Comparison of ENCODE assay signal across 19 mouse cellular contexts in the genomic region with DNA sequence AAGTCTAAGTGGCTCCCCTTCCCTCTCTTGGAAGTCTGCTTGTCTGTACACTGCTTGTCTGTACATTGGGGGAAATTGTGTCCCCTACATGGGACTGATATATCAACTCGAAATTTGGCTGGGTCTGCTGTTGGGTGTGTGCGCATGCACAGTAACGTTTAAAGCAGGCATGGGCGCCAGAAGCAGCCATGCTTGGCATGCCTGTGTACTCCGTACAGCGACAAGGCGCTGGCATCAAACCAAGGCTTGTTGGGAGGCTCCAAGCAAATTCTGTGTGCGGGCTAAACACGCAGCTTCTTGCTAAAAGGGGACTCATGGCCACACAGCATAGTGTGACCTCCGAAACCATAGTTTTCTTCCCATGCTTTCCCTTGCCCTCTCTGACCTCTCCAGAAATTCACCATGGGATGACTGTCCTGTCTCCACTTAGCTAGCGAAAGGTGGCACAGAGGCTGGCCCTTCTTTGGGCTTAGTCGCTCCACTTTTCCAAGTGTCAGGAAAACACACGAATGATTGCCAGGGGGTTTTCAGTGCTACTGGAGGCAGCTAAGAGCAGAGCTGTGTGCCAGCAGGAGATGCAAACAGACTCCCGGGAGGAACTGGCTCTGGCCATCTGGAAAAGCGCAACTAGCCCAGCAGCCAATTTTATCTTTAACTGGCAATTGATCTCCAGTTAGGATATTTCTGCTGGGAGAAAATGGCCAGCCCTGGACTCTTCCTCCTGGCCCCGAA. TPM values are rescaled to one million over a fixed set of nuclear protein-coding genes. Genes with fewer than 3 reads are reported as not detected.
DNase-seq lines count a peak whose midpoint lies in the region; ATAC-seq lines count a peak whose summit lies in the region.
"Had no signal": no experiment of that assay in that cellular context is flagged by ENCODE, and none has a peak within 500 bp of the region (broad histone marks: within the 10 kb centered on the region; RNA-seq: fewer than 3 reads in every experiment).

No protein-coding gene starts in this region.

- ATAC-seq in intestine, embryonic 16.5 days: no peak
- ATAC-seq: activated CD4-positive, CD25-positive, alpha-beta regulatory T cell, adult 4 months; inflammation-experienced regulatory T-cells, adult 6 months had no signal

- no peaks in the 10 kb centered on the region for H3K4me1 ChIP-seq in intestine, embryonic 16.5 days (ENCODE audit: control insufficient read depth, insufficient read depth, low read length)
- H3K4me1 ChIP-seq: embryonic facial prominence, embryonic 15.5 days; stomach, embryonic 15.5 days had no signal

- no peak overlapping the region for H3K27ac ChIP-seq in intestine, embryonic 16.5 days (ENCODE audit: low read length)
- H3K27ac ChIP-seq: embryonic facial prominence, embryonic 15.5 days; stomach, embryonic 15.5 days had no signal

- no peak overlapping the region for H3K4me3 ChIP-seq in intestine, embryonic 16.5 days (ENCODE audit: low read length)
- H3K4me3 ChIP-seq: embryonic facial prominence, embryonic 15.5 days; myocyte; stomach, embryonic 15.5 days had no signal

- no peak overlapping the region for H3K4me2 ChIP-seq in intestine, embryonic 16.5 days (ENCODE audit: low read depth, low read length)
- H3K4me2 ChIP-seq: embryonic facial prominence, embryonic 15.5 days; stomach, embryonic 15.5 days had no signal

- no peaks in the 10 kb centered on the region for H3K27me3 ChIP-seq in intestine, embryonic 16.5 days (replicated peaks; ENCODE audit: control insufficient read depth, insufficient read depth, low read length)
- H3K27me3 ChIP-seq: embryonic facial prominence, embryonic 15.5 days; stomach, embryonic 15.5 days had no signal

- no peaks in the 10 kb centered on the region for H3K36me3 ChIP-seq in intestine, embryonic 16.5 days (ENCODE audit: control insufficient read depth, insufficient read depth, low read length)
- H3K36me3 ChIP-seq: embryonic facial prominence, embryonic 15.5 days; stomach, embryonic 15.5 days had no signal

- intact Hi-C loops in heart, postnatal 10 days (cut with DNase I): no loop called here
- intact Hi-C loops in heart, postnatal 36 days (cut with DNase I): no loop called here
- intact Hi-C loops in left cerebral cortex, postnatal 14 days (cut with DNase I): no loop called here

- H3K9ac ChIP-seq in intestine, embryonic 16.5 days (ENCODE audit: low read depth, low read length): no peak overlapping the region
- H3K9ac ChIP-seq: embryonic facial prominence, embryonic 15.5 days; stomach, embryonic 15.5 days had no signal

- peak; percentile 49 to 50 for DNase-seq in heart, postnatal 10 days
- no peak for DNase-seq in heart, postnatal 36 days
- DNase-seq in left cerebral cortex, postnatal 14 days (ENCODE audit: low spot score in 2 of 2): peak; percentile 29 to 45
- no peak for DNase-seq in left cerebral cortex, adult 18-20 months (ENCODE audit: low spot score in 2 of 2)
- peak; percentile 37 for DNase-seq in right cerebral cortex, postnatal 14 days
- DNase-seq in right cerebral cortex, adult 18-20 months: no peak
- DNase-seq: cerebellum, adult 11-12 months had no signal

- WGBS in intestine, embryonic 16.5 days: 80% methylated on average over 16 of the region's 16 CpGs

- H3K9me3 ChIP-seq in intestine, embryonic 16.5 days (ENCODE audit: control insufficient read depth, low read length): no peaks in the 10 kb centered on the region
- H3K9me3 ChIP-seq: embryonic facial prominence, embryonic 15.5 days; stomach, embryonic 15.5 days had no signal

RNA-seq across cellular contexts. Expression of gene Arhgap40, which starts 11.7 kb away (rescaled TPM):
- total RNA-seq in heart, postnatal 10 days (2021): not detected
- not detected for total RNA-seq in heart, postnatal 36 days (2021)
- not detected for total RNA-seq in left cerebral cortex, postnatal 14 days (2021)
- not detected for total RNA-seq in left cerebral cortex, adult 18-20 months (2021)
- polyA plus RNA-seq in intestine, embryonic 16.5 days (2015; fragmentation: Nextera tagmentation; extraction: Ambion mirVana): 0.22 TPM in 2 replicates
- total RNA-seq: adrenal gland, postnatal 4 days; gastrocnemius, postnatal 4 days; megakaryocyte, adult 5-6 weeks had no signal
- polyA plus RNA-seq: activated CD4-positive, CD25-positive, alpha-beta regulatory T cell, adult 4 months; inflammation-experienced regulatory T-cells, adult 6 months; limb, embryonic 11.5 days; liver, embryonic 16.5 days; myocyte had no signal

RNA-seq across cellular contexts. Expression of gene Adig, which starts 21.9 kb away (rescaled TPM):
- total RNA-seq in heart, postnatal 10 days (2021): 10 to 100 TPM in 1 of 2 experiments, 1 to 10 TPM in 1; 5.5 to 19.7 TPM
- 1 to 10 TPM; 3.0 to 3.7 TPM for total RNA-seq in heart, postnatal 36 days (2021)
- total RNA-seq in left cerebral cortex, postnatal 14 days (2021): not detected
- not detected for total RNA-seq in left cerebral cortex, adult 18-20 months (2021)
- not detected in 2 replicates for polyA plus RNA-seq in intestine, embryonic 16.5 days (2015; fragmentation: Nextera tagmentation; extraction: Ambion mirVana)
- total RNA-seq: layer of hippocampus, adult 8-10 months; megakaryocyte, adult 5-6 weeks had no signal
- polyA plus RNA-seq: activated CD4-positive, CD25-positive, alpha-beta regulatory T cell, adult 4 months; inflammation-experienced regulatory T-cells, adult 6 months; liver, embryonic 16.5 days; myocyte had no signal

Comparison
In these comparisons a context has a peak if more than half of its experiments do, and no peak if none do; other contexts are left out.
1. DNase-seq: peak in heart, postnatal 10 days (2 of 2), left cerebral cortex, postnatal 14 days (2 of 2) and right cerebral cortex, postnatal 14 days (single experiment); none in heart, postnatal 36 days (0 of 2), left cerebral cortex, adult 18-20 months (0 of 2) and right cerebral cortex, adult 18-20 months (single experiment).
2. RNA of gene Adig, which starts 21.9 kb away (total RNA-seq): 5.5 to 19.7 TPM in heart, postnatal 10 days and 3.0 to 3.7 TPM in heart, postnatal 36 days; not detected in left cerebral cortex, postnatal 14 days and not detected in left cerebral cortex, adult 18-20 months; every median in the first group is over 4 times any median in the second.